Mouse (Mus musculus) midbrain, embryonic 15.5 days (tissue): ENCODE measurements at regions not wholly inside any gene's neighbourhood (a gene's known extent, or its start where the extent isn't known, plus 50 kb on each side); places are given as distances from the start of the nearest gene placed in this dataset.

ENCODE experiments used
- ATAC-seq: fragments of 200-750 bp; cut with Nextera tagmentation; replicated peaks from 2 replicates; pipeline ENCODE4 v1.8.0; 2017; ENCODE audit warnings: moderate TSS enrichment
- H3K27ac ChIP-seq: fragments of 300-500 bp; sonication (generic); 2 replicates; pipeline ENCODE4 v1.5.1; 2015; ENCODE audit warnings: mild to moderate bottlenecking, inconsistent platforms
- H3K27me3 ChIP-seq: fragments of 300-500 bp; sonication (generic); replicated peaks from 2 replicates; pipeline ENCODE4 v1.6.1; 2015; ENCODE audit warnings: inconsistent platforms
- H3K36me3 ChIP-seq: fragments of 300-500 bp; sonication (generic); replicated peaks from 2 replicates; pipeline ENCODE4 v1.6.1; 2015; ENCODE audit warnings: inconsistent platforms
- H3K4me1 ChIP-seq: fragments of 300-500 bp; sonication (generic); 2 replicates; pipeline ENCODE4 v1.6.1; 2015; ENCODE audit warnings: inconsistent platforms
- H3K4me2 ChIP-seq: fragments of 300-500 bp; sonication (generic); 2 replicates; pipeline ENCODE4 v1.6.1; 2015; ENCODE audit warnings: inconsistent platforms, mild to moderate bottlenecking, moderate library complexity
- H3K4me3 ChIP-seq: fragments of 300-500 bp; sonication (generic); 2 replicates; pipeline ENCODE4 v1.5.1; 2015; ENCODE audit warnings: mild to moderate bottlenecking, inconsistent platforms
- H3K9ac ChIP-seq: fragments of 300-500 bp; sonication (generic); 2 replicates; pipeline ENCODE4 v1.6.1; 2015; ENCODE audit warnings: mild to moderate bottlenecking, inconsistent platforms
- H3K9me3 ChIP-seq: fragments of 300-500 bp; sonication (generic); 2 replicates; pipeline ENCODE4 v1.6.1; 2016; ENCODE audit warnings: inconsistent platforms
- WGBS: fragments of 180-500 bp; shearing (Covaris S2); methylation state at CpG from one replicate; pipeline ENCODE4 v1.1.7; 2015; ENCODE audit warnings: mixed read lengths; 5-methylcytosine and 5-hydroxymethylcytosine counted together

- WGBS, result 59% methylated on average over 4 of the region's 4 CpGs
- no peak overlapping the region for H3K27ac ChIP-seq
- no peak overlapping the region for H3K4me3 ChIP-seq
- H3K9me3 ChIP-seq, result no peaks in the 10 kb centered on the region
- H3K4me1 ChIP-seq, result peaks cover 3% of the 10 kb centered on the region
- no peak for ATAC-seq
- no peaks in the 10 kb centered on the region for H3K27me3 ChIP-seq
- no peak overlapping the region for H3K4me2 ChIP-seq
- no peaks in the 10 kb centered on the region for H3K36me3 ChIP-seq
- H3K9ac ChIP-seq, result no peak overlapping the region
These were observed 110.0 kb upstream of the Ret start for GRCm38 (mm10) chr6:118307481-118307880.

GRCm38 (mm10) chr6:118305209-118305608 lies 107.7 kb upstream of the Ret start:
- H3K27ac ChIP-seq, result no peak overlapping the region
- no peak overlapping the region for H3K9ac ChIP-seq
- H3K4me1 ChIP-seq, result peaks cover 9% of the 10 kb centered on the region
- WGBS, result 96% methylated on average over 3 of the region's 3 CpGs
- no peaks in the 10 kb centered on the region for H3K36me3 ChIP-seq
- H3K4me2 ChIP-seq, result no peak overlapping the region
- H3K27me3 ChIP-seq, result no peaks in the 10 kb centered on the region
- H3K4me3 ChIP-seq, result no peak overlapping the region
- no peaks in the 10 kb centered on the region for H3K9me3 ChIP-seq
- no peak for ATAC-seq

- Histone ChIP-seq H3K4me2 (no peak overlapping the region), H3K27ac (no peak overlapping the region), H3K36me3 (no peaks in the 10 kb centered on the region), H3K9me3 (no peaks in the 10 kb centered on the region), H3K4me3 (no peak overlapping the region), H3K4me1 (peaks cover 9% of the 10 kb centered on the region), H3K27me3 (no peaks in the 10 kb centered on the region), H3K9ac (no peak overlapping the region)
- WGBS, result 52% methylated on average over 7 of the region's 7 CpGs
- ATAC-seq, result 0 out of 2 replicates have a peak, but pooled peaks have one; percentile 16
These were observed 105.3 kb upstream of the Ret start for GRCm38 (mm10) chr6:118302783-118303350.

GRCm38 (mm10) chr6:118301880-118302782 lies 104.6 kb upstream of the Ret start:
- H3K27me3 ChIP-seq, result no peaks in the 10 kb centered on the region
- WGBS, result 34% methylated on average over 11 of the region's 11 CpGs
- H3K4me1 ChIP-seq, result peaks cover 9% of the 10 kb centered on the region
- H3K9ac ChIP-seq, result no peak overlapping the region
- no peaks in the 10 kb centered on the region for H3K36me3 ChIP-seq
- H3K9me3 ChIP-seq, result no peaks in the 10 kb centered on the region
- H3K4me2 ChIP-seq, result no peak overlapping the region
- ATAC-seq, result peak; percentile 78; the same call in 1 of the 2 replicates
- no peak overlapping the region for H3K27ac ChIP-seq
- H3K4me3 ChIP-seq, result no peak overlapping the region

- Histone ChIP-seq H3K9me3 (no peaks in the 10 kb centered on the region), H3K9ac (no peak overlapping the region), H3K36me3 (no peaks in the 10 kb centered on the region), H3K4me1 (peaks cover 9% of the 10 kb centered on the region), H3K27ac (no peak overlapping the region), H3K27me3 (no peaks in the 10 kb centered on the region), H3K4me2 (no peak overlapping the region), H3K4me3 (no peak overlapping the region)
- WGBS, result 81% methylated on average over 6 of the region's 6 CpGs
- ATAC-seq, result no peak
These were observed 103.3 kb upstream of the Ret start for GRCm38 (mm10) chr6:118300781-118301180.

- Histone ChIP-seq H3K4me2 (no peak overlapping the region), H3K27me3 (no peaks in the 10 kb centered on the region), H3K4me3 (no peak overlapping the region), H3K36me3 (no peaks in the 10 kb centered on the region), H3K4me1 (peaks cover 6% of the 10 kb centered on the region), H3K9me3 (no peaks in the 10 kb centered on the region), H3K9ac (no peak overlapping the region), H3K27ac (no peak overlapping the region)
- ATAC-seq, result no peak
- 89% methylated on average over 8 of the region's 8 CpGs for WGBS
These were observed 100.1 kb upstream of the Ret start for GRCm38 (mm10) chr6:118297576-118297975.

- H3K27me3 ChIP-seq, result no peaks in the 10 kb centered on the region
- WGBS, result 83% methylated on average over 2 of the region's 2 CpGs
- H3K27ac ChIP-seq, result no peak overlapping the region
- H3K4me2 ChIP-seq, result no peak overlapping the region
- H3K9ac ChIP-seq, result no peak overlapping the region
- ATAC-seq, result no peak
- H3K9me3 ChIP-seq, result no peaks in the 10 kb centered on the region
- no peaks in the 10 kb centered on the region for H3K36me3 ChIP-seq
- no peaks in the 10 kb centered on the region for H3K4me1 ChIP-seq
- H3K4me3 ChIP-seq, result no peak overlapping the region
These were observed 96.5 kb upstream of the Ret start for GRCm38 (mm10) chr6:118293986-118294385.

DNA sequence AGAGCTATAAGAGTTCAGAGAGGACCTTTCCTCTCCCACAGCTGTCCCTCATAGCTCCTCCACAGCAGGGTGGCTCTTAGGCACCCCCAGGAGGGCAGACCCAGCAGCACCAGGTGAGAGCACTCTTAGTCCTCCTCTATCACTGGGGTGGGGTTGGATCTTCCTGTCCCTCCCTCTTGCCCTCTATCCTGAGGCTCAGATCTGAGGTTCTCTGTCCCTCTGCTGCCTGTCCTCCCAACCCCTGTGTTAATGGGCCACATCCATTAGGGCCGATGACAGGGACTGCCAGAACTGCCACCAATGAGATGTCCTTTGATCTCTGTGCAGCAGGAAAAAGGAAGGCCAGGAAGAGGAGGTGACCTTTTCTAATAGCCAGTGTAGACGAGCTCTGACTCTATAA lies 95.4 kb upstream of the Ret start:
- Histone ChIP-seq H3K4me3 (no peak overlapping the region), H3K9me3 (no peaks in the 10 kb centered on the region), H3K4me1 (no peaks in the 10 kb centered on the region), H3K27ac (no peak overlapping the region), H3K36me3 (no peaks in the 10 kb centered on the region), H3K4me2 (no peak overlapping the region), H3K9ac (no peak overlapping the region), H3K27me3 (no peaks in the 10 kb centered on the region)
- WGBS, result 58% methylated on average over 2 of the region's 2 CpGs
- no peak for ATAC-seq

DNA sequence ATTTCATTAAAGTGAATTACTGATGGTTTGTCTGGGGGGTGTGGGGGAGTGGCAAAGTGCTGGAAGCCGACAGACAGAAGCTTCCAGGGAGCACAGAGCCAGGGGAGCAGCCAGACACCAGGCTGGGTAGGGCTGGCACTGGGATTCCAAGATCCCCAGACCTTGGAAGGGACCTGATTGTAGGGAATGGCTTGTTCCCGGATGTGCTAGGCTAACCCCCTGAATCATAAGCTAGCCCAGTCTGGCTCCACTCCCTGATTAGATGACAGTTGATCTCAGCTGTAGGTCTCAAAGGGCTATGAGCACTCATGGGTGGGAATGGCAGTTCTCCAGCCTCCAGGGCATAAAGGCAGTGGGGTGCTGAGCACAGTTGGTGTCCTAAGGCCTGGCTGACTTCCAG lies 94.8 kb upstream of the Ret start:
- no peaks in the 10 kb centered on the region for H3K9me3 ChIP-seq
- H3K27ac ChIP-seq, result no peak overlapping the region
- H3K9ac ChIP-seq, result no peak overlapping the region
- no peak overlapping the region for H3K4me2 ChIP-seq
- no peak overlapping the region for H3K4me3 ChIP-seq
- 83% methylated on average over 2 of the region's 2 CpGs for WGBS
- H3K4me1 ChIP-seq, result no peaks in the 10 kb centered on the region
- no peaks in the 10 kb centered on the region for H3K27me3 ChIP-seq
- ATAC-seq, result no peak
- H3K36me3 ChIP-seq, result no peaks in the 10 kb centered on the region

- Histone ChIP-seq H3K36me3 (no peaks in the 10 kb centered on the region), H3K27me3 (no peaks in the 10 kb centered on the region), H3K4me3 (no peak overlapping the region), H3K27ac (no peak overlapping the region), H3K4me2 (no peak overlapping the region), H3K4me1 (no peaks in the 10 kb centered on the region), H3K9ac (no peak overlapping the region), H3K9me3 (no peaks in the 10 kb centered on the region)
- no peak for ATAC-seq
- 85% methylated on average over 2 of the region's 2 CpGs for WGBS
These were observed 93.9 kb upstream of the Ret start for GRCm38 (mm10) chr6:118291426-118291825.

DNA sequence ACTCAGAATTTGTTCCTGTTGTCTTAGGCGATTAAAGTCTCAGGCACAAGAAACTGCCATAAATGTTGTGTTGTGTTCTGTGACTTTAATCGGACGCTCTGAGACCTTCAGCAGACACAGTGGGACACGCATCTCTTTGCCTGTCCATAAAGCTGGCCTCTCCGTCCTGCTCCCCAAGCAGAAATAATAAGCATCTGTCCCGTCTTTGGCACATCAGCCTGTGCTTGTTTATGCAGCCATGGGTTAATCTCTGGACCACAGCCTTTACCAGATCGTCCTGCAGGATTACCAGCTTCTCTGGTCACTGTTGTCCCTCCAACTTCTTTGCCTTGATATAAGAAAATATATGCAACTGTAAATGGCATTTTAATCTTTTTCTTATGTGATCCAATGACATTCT lies 87.7 kb upstream of the Ret start:
- H3K4me2 ChIP-seq, result no peak overlapping the region
- H3K9me3 ChIP-seq, result no peaks in the 10 kb centered on the region
- H3K9ac ChIP-seq, result no peak overlapping the region
- H3K27me3 ChIP-seq, result no peaks in the 10 kb centered on the region
- H3K36me3 ChIP-seq, result no peaks in the 10 kb centered on the region
- no peak overlapping the region for H3K4me3 ChIP-seq
- WGBS, result 76% methylated on average over 7 of the region's 7 CpGs
- H3K27ac ChIP-seq, result no peak overlapping the region
- no peak for ATAC-seq
- no peaks in the 10 kb centered on the region for H3K4me1 ChIP-seq

GRCm38 (mm10) chr6:118283949-118284568 lies 86.5 kb upstream of the Ret start:
- ATAC-seq, result no peak
- 90% methylated on average over 13 of the region's 13 CpGs for WGBS

More at GRCm38 (mm10) chr6:118283949-118284568, 86.5 kb upstream of the Ret start:
- no peak overlapping the region for H3K27ac ChIP-seq
- H3K27me3 ChIP-seq, result no peaks in the 10 kb centered on the region
- H3K4me3 ChIP-seq, result no peak overlapping the region
- no peaks in the 10 kb centered on the region for H3K4me1 ChIP-seq
- H3K36me3 ChIP-seq, result no peaks in the 10 kb centered on the region
- H3K4me2 ChIP-seq, result no peak overlapping the region
- H3K9ac ChIP-seq, result no peak overlapping the region
- H3K9me3 ChIP-seq, result no peaks in the 10 kb centered on the region
